In genomic region chr17:24735446-24735845, GRCm38 (mm10) we compare ENCODE assay signal across 1 mouse cellular context.
TF ChIP-seq lines count a peak whose summit lies in the region.

No protein-coding gene starts in this region.

TF ChIP-seq in MEL, 35 proteins besides CTCF, POLR2A, EP300 and RAD21:
- no peak for TF ChIP-seq CHD2 (IDR thresholded peaks at IDR 0.05; ENCODE audit: low read length)
- no peak for TF ChIP-seq RCOR1 (IDR thresholded peaks at IDR 0.05; ENCODE audit: low read depth, low read length)
- no peak for TF ChIP-seq MXI1 (IDR thresholded peaks at IDR 0.05; ENCODE audit: low read depth, low read length)
- no peak for TF ChIP-seq NELFE (IDR thresholded peaks at IDR 0.05; ENCODE audit: low read depth, low read length)
- TF ChIP-seq MEF2A (IDR thresholded peaks at IDR 0.05; ENCODE audit: extremely low read depth, insufficient replicate concordance, low read depth, low read length, poor library complexity, severe bottlenecking): no peak
- no peak for TF ChIP-seq UBTF (IDR thresholded peaks at IDR 0.05; ENCODE audit: borderline replicate concordance, insufficient read depth, low read depth, low read length)
